Mouse (Mus musculus) CH12F3 (cell line): Measurements from ENCODE around the gene Epm2aip1.

Source experiments
- in situ Hi-C: fragments of 300-500 bp; cut with MboI; formaldehyde crosslinking; loops from 2 replicates; pipeline ENCODE4 v1.14.3; 2020; ENCODE audit warnings: low sequenced_read_pairs

The Epm2aip1 gene

DNA sequence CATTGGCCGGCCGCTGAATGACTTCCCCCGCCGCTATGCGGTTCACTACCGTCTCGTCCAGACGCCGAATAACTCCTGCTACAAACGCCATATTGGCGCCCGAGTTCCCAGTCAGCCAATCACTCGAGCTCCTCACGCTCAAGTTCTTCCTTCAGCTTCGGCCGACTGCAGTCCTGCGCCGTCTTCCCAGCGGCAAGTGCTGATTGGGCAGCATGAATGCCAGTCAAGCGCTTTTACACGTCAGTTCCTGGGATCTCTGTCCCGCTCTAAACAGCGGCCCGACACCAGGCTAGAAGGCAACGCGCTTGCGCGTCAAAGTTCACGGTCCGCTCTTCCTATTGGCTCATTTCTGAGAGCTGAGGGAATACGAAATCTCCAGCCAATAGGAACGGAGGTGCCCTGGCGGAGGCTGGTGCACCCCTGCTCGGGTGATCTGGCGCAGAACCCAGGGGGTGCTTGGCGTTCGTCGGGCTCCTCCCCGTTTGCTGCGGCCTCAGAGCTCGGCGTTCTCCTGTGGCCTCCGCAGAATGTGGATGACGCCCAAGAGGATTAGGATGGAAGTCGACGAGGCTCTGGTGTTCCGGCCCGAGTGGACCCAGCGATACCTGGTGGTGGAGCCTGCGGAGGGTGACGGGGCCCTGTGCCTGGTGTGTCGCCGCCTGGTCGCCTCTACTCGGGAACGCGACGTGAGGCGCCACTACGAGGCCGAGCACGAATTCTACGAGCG, at the start of gene Epm2aip1, which contains the start of gene Mlh1:
Gene Epm2aip1 (plus strand): TSS at position 496 of the 727 bp plus-strand sequence.
Gene Mlh1 (minus strand): TSS at position 358 of the 727 bp plus-strand sequence.
- in situ Hi-C loops = no loop called here

DNA sequence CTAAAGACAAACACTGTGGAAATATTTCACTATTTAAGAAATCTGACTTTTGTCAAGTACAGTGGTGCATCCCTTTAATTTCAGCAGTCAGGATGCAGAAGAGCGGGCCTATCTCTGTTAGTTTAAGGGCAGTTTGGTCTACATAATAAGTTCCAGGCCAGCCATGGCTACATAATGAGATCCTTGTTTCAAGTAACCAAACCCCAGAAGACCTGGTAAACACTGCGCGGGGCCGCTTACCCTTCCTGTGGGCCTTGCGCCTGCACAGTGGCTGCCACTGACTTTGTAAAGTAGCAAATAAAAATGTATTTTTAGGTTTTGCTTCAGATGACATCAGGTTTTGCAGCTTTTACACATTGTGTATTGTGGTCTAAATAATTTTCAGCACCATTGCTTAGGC, 48.3 kb upstream of the Epm2aip1 start:
- in situ Hi-C loops = no loop called here

DNA sequence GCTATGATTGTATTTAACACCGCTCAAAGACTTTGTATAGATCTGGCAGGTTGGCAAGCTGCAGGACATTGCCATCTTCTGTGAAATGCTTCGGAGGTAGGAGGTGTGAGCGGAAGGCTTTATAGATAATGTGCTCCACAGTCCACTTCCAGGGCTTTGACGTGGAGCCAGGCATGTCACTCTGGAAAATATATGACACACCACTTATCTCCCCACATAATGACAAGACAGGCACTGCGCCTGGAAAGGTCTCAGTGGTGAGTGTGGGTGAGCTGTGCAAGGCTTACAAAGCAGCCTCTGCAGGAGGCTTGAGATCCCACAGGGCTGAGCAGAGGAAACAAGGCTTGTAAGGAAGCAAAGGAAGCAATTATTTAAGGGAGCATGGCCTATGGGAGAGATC, 43.3 kb upstream of the Epm2aip1 start:
- in situ Hi-C loops = no loop called here

DNA sequence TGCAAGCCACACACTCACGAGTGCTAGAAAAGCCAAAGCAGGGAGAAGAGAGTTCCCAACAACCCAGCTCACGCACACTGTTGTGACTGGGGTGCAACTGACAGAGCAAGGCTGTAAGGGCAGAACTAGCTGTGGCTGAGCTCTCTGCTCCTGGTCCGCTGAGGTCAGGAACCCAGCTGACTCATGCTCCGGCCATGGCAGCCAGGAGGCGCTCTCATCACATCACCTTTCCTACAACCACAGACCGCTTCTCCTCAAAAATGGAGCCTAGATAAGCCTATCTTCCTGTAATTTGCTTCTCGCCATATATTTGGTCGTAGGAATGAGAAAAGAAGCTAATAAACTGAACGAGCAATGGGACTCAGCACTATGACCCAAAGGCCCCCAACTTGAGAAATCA, 37.0 kb upstream of the Epm2aip1 start:
- in situ Hi-C loops = no loop called here

DNA sequence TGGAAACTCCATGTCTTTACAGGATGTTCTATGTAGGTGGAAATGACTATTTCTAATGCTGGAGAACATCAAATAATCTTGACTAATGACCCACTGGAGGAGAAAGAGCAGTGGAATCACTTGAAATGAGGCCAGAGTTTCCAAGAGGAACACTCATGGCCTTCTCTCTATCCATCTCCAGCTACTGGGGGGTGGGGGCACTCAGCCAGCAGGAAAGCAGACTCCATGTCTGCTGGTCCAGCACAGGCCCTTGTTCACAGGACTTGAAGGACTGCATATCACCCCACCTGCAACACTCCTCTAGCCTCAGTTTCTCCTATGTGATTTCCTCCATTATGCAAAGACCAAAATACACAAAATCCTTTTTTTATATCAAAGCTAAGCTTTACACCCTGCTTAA, 34.0 kb upstream of the Epm2aip1 start:
- in situ Hi-C loops = no loop called here

DNA sequence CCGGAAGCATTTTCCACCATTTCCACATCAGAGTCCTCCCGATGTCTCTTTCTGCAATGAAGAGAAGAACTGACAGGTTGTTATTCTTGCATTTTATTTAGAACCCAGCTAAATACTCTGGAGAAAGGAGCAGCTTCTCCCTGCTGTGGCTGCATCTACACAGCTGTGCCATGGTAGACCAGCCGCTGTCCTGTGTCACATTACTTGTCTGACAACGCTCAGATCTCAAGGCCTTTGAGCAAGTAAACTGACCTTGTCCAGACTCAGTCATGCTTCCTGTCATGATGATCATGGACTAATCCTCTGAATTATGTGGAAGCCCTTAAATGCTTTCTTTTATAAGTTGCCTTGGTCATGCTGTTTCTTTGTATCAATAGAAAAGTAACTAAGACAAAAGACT, 31.9 kb upstream of the Epm2aip1 start:
- in situ Hi-C loops = no loop called here

GRCm38 (mm10) chr9:111243384-111243783, 28.3 kb upstream of the Epm2aip1 start:
- in situ Hi-C loops = no loop called here

- in situ Hi-C loops = no loop called here
These were observed 26.2 kb upstream of the Epm2aip1 start for GRCm38 (mm10) chr9:111245546-111245945.

DNA sequence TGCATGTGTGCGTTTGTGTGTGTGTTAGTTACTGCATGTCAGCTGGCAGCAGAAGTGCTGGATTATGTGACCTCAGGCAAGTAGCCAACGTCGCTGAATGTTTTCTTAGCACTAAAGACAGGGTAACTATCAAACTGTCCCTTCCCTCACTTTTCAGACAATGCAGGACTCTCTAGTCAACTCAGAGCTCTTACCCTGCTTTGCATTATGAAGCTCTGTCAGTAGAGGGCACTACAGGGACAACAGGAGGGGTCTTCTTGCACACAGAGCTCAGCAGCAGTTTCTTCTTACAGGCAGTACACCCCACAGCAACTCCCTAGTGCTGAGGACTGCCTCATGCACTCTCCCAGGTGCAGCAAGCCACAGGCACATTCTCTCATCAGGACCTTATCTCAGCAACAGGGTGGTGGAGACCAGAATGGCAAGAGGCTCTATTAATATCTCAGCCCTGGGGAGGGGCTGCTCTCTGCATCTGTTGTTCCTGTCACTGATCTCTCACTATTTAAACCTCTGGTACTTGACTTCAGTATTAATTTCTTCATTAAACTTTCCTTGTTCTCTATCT, 24.0 kb upstream of the Epm2aip1 start:
- in situ Hi-C loops = no loop called here

- in situ Hi-C loops = no loop called here
These were observed 19.4 kb upstream of the Epm2aip1 start for GRCm38 (mm10) chr9:111252161-111252869.

DNA sequence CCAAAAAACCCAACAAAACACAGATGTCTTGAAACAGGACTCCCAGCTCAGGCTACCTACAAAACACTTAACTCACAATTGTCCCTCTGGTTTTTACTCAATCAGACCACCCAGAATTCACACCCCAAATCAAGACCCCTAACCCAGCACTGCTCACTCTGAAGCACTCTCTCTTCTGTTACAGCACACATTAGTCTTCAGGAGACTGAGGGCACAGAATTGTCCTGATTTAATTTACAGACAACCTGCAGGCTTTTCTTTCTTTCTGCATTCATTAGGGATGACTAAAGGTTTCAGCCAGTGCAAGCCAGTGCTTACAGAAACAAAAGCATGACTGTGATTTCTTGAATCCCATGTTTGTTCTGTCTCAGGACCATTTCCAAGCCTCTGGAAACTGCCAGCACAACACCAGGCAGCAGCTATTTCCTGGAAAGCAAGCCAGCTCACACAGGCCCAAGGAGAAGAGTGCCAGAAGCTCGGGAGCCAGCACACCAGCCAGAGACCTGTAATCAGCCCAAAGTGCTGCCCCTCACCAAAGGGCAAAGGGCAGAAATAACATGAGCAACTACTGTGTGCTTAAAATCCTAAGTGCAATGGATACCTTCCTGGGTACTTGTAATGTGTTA, 11.3 kb upstream of the Epm2aip1 start:
- in situ Hi-C loops = no loop called here

GRCm38 (mm10) chr9:111261356-111261755, 10.4 kb upstream of the Epm2aip1 start:
- in situ Hi-C loops = no loop called here

GRCm38 (mm10) chr9:111267998-111268397, 3.7 kb upstream of the Epm2aip1 start:
- in situ Hi-C loops = no loop called here

- in situ Hi-C loops = no loop called here
These were observed 1.1 kb upstream of the Epm2aip1 start for GRCm38 (mm10) chr9:111270606-111271005.

DNA sequence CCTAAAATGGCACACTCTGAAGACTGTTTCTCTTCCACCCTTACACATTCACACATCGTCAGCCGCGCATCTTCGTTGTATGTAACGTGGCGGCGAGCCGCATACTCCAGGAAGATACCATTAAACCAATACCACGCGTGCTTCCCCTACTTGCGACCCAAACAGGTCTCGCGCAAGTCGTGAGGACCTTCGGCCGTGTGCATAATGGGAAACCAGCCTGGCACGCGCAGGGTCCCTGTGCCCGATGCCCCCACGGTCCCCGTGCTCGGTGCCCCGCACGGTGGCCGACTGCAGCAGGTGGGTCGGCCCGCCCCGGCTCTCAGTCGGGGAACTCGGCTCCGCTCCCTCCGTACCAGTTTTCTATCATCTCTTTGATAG, 684 bp upstream of the Epm2aip1 start:
- in situ Hi-C loops = no loop called here

GRCm38 (mm10) chr9:111272356-111272755, 627 bp downstream of the Epm2aip1 start:
- in situ Hi-C loops = no loop called here

- in situ Hi-C loops = no loop called here
These were observed 1.5 kb downstream of the Epm2aip1 start for GRCm38 (mm10) chr9:111272996-111273785.

DNA sequence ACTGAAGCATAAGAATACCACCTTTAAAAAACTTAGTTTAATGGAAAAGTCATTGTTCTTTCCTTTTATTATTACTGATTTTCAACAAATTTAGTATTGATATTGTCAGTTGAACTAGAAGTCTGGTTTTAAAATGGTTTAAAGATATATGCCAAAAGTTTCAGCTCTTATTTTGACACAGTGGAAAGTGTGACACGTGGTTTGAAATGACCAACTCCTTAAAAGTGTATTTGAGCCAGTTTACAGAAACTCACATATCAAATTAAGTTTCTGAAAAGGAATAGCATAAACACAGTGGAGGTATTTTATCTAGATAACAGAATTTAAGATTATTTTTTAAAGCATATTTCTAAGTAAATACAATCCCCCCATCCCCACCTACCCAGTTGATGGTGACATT, 2.2 kb downstream of the Epm2aip1 start:
- in situ Hi-C loops = no loop called here

- in situ Hi-C loops = no loop called here
These were observed 3.4 kb downstream of the Epm2aip1 start for GRCm38 (mm10) chr9:111275156-111275555.

DNA sequence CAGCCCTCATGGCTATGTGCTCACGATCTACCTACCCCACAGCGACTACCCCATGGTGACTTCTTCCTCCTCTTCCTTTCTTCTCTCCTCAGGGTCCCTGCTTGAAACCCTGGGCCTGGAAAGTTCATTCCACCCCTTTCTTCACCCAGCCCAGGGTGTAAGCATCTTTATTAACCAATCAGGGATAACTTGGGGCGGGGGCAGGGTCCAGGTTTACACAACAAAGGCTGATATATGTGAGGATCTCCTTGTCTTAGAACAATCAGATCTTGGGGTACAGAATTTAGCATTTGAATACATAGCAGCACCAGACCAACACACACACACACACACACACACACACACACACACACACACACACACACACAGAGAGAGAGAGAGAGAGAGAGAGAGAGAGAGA, 13.3 kb downstream of the Epm2aip1 start:
- in situ Hi-C loops = no loop called here

GRCm38 (mm10) chr9:111285676-111286075, 13.9 kb downstream of the Epm2aip1 start:
- in situ Hi-C loops = no loop called here
